Mouse (Mus musculus) liver, embryonic 16.5 days (tissue): ENCODE data around the gene Kcns3. TPM values are rescaled to one million over a fixed set of nuclear protein-coding genes. Genes with fewer than 3 reads are reported as not detected.

Source experiments
- ATAC-seq: fragments of 200-750 bp; cut with Nextera tagmentation; 2 replicates; pipeline ENCODE4 v1.8.0; 2017; ENCODE audit warnings: low read depth, mild to moderate bottlenecking, moderate number of reproducible peaks, moderate library complexity
- H3K27ac ChIP-seq: fragments of 300-500 bp; sonication (generic); 2 replicates; pipeline ENCODE4 v1.5.1; 2014; ENCODE audit warnings: mild to moderate bottlenecking, low read length
- H3K27me3 ChIP-seq: fragments of 300-500 bp; sonication (generic); 2 replicates; pipeline ENCODE4 v1.6.1; 2014; ENCODE audit warnings: low read depth, low read length, mixed read lengths; ENCODE audit not compliant: control insufficient read depth, insufficient read depth
- H3K36me3 ChIP-seq: fragments of 300-500 bp; sonication (generic); 2 replicates; pipeline ENCODE4 v1.6.1; 2014; ENCODE audit warnings: mild to moderate bottlenecking; ENCODE audit not compliant: control insufficient read depth, insufficient read depth
- H3K4me1 ChIP-seq: fragments of 300-500 bp; sonication (generic); 2 replicates; pipeline ENCODE4 v1.6.1; 2014; ENCODE audit warnings: low read depth, low read length, mixed read lengths; ENCODE audit not compliant: control insufficient read depth
- H3K4me2 ChIP-seq: fragments of 300-500 bp; sonication (generic); 2 replicates; pipeline ENCODE4 v1.6.1; 2014; ENCODE audit warnings: low read depth, low read length, mixed read lengths
- H3K4me3 ChIP-seq: fragments of 300-500 bp; sonication (generic); 2 replicates; pipeline ENCODE4 v1.5.1; 2014; ENCODE audit warnings: low read depth, mild to moderate bottlenecking, low read length
- H3K9ac ChIP-seq: fragments of 300-500 bp; sonication (generic); 2 replicates; pipeline ENCODE4 v1.6.1; 2014; ENCODE audit warnings: low read depth, low read length
- H3K9me3 ChIP-seq: fragments of 300-500 bp; sonication (generic); replicated peaks from 2 replicates; pipeline ENCODE4 v1.6.1; 2016; ENCODE audit warnings: low read length; ENCODE audit not compliant: control insufficient read depth
- WGBS: fragments of 180-500 bp; shearing (Covaris S2); extraction: QIAGEN DNeasy Blood & Tissue Kit; methylation state at CpG from one replicate; pipeline ENCODE4 v1.1.7; 2014; ENCODE audit not compliant: insufficient replicate concordance; 5-methylcytosine and 5-hydroxymethylcytosine counted together
- polyA plus RNA-seq: library from polyadenylated mRNA; unstranded; fragments of >200 nt; fragmentation: Nextera tagmentation; extraction: Ambion mirVana; gene quantifications from 2 replicates; pipeline ENCODE4 v1.2.1, GENCODE M21; 2015

Kcns3 gene
- polyA plus RNA-seq = 0.09 and 0.15 TPM in 2 replicates

- WGBS = 14% methylated on average over 15 of the region's 15 CpGs
- Histone ChIP-seq H3K27me3 (peaks cover 37% of the 10 kb centered on the region), H3K9me3 (no peaks in the 10 kb centered on the region), H3K36me3 (no peaks in the 10 kb centered on the region), H3K27ac (no peak within 1 kb of the TSS), H3K4me2 (peak within 1 kb of the TSS; percentile 54), H3K4me1 (no peaks in the 10 kb centered on the region), H3K4me3 (peak within 1 kb of the TSS; percentile 44), H3K9ac (no peak within 1 kb of the TSS)
- no peak for ATAC-seq
Measured at GRCm38 (mm10) chr12:11151015-11151414, at the start of gene Kcns3. Gene Kcns3, minus strand, starts transcription at chr12:11151056.

GRCm38 (mm10) chr12:11198551-11198950, 47.7 kb upstream of the Kcns3 start:
- ATAC-seq = no peak
- Histone ChIP-seq H3K27ac (no peak overlapping the region), H3K36me3 (no peaks in the 10 kb centered on the region), H3K4me2 (no peak overlapping the region), H3K27me3 (no peaks in the 10 kb centered on the region), H3K4me1 (no peaks in the 10 kb centered on the region), H3K9ac (no peak overlapping the region), H3K9me3 (no peaks in the 10 kb centered on the region), H3K4me3 (no peak overlapping the region)
- 65% methylated on average over 2 of the region's 2 CpGs for WGBS

GRCm38 (mm10) chr12:11198026-11198425, 47.2 kb upstream of the Kcns3 start:
- H3K9me3 ChIP-seq = no peaks in the 10 kb centered on the region
- H3K4me2 ChIP-seq = no peak overlapping the region
- no peaks in the 10 kb centered on the region for H3K36me3 ChIP-seq
- H3K27me3 ChIP-seq = no peaks in the 10 kb centered on the region
- no peak overlapping the region for H3K4me3 ChIP-seq
- WGBS = 27% methylated on average over 4 of the region's 4 CpGs
- ATAC-seq = no peak
- H3K27ac ChIP-seq = no peak overlapping the region
- no peaks in the 10 kb centered on the region for H3K4me1 ChIP-seq
- no peak overlapping the region for H3K9ac ChIP-seq

GRCm38 (mm10) chr12:11196830-11197229, 46.0 kb upstream of the Kcns3 start:
- ATAC-seq = no peak
- Histone ChIP-seq H3K4me3 (no peak overlapping the region), H3K27me3 (no peaks in the 10 kb centered on the region), H3K9ac (no peak overlapping the region), H3K36me3 (no peaks in the 10 kb centered on the region), H3K4me1 (no peaks in the 10 kb centered on the region), H3K27ac (no peak overlapping the region), H3K4me2 (no peak overlapping the region), H3K9me3 (no peaks in the 10 kb centered on the region)
- WGBS = 31% methylated on average over 5 of the region's 5 CpGs

GRCm38 (mm10) chr12:11196142-11196597, 45.3 kb upstream of the Kcns3 start:
- Histone ChIP-seq H3K4me2 (no peak overlapping the region), H3K4me3 (no peak overlapping the region), H3K27me3 (no peaks in the 10 kb centered on the region), H3K9ac (no peak overlapping the region), H3K4me1 (no peaks in the 10 kb centered on the region), H3K9me3 (no peaks in the 10 kb centered on the region), H3K36me3 (no peaks in the 10 kb centered on the region), H3K27ac (no peak overlapping the region)
- ATAC-seq = peak; percentile 35; the same call in 1 of the 2 replicates
- 6% methylated on average over 18 of the region's 19 CpGs for WGBS

- ATAC-seq = no peak
- H3K4me2 ChIP-seq = no peak overlapping the region
- H3K9me3 ChIP-seq = no peaks in the 10 kb centered on the region
- H3K27ac ChIP-seq = no peak overlapping the region
- WGBS = 64% methylated on average over 1 of the region's 1 CpGs
- no peak overlapping the region for H3K9ac ChIP-seq
- H3K4me3 ChIP-seq = no peak overlapping the region
- H3K36me3 ChIP-seq = no peaks in the 10 kb centered on the region
- H3K27me3 ChIP-seq = no peaks in the 10 kb centered on the region
- H3K4me1 ChIP-seq = no peaks in the 10 kb centered on the region
Measured at GRCm38 (mm10) chr12:11195031-11195430, 44.2 kb upstream of the Kcns3 start.

GRCm38 (mm10) chr12:11178486-11179154, 27.8 kb upstream of the Kcns3 start:
- WGBS = 15% methylated on average over 11 of the region's 11 CpGs
- H3K27ac ChIP-seq = no peak overlapping the region
- H3K9ac ChIP-seq = no peak overlapping the region
- H3K36me3 ChIP-seq = no peaks in the 10 kb centered on the region
- H3K4me2 ChIP-seq = no peak overlapping the region
- ATAC-seq = peak; percentile 54; the same call in 1 of the 2 replicates
- H3K4me1 ChIP-seq = no peaks in the 10 kb centered on the region
- no peaks in the 10 kb centered on the region for H3K27me3 ChIP-seq
- no peaks in the 10 kb centered on the region for H3K9me3 ChIP-seq
- H3K4me3 ChIP-seq = no peak overlapping the region

- Histone ChIP-seq H3K4me1 (no peaks in the 10 kb centered on the region), H3K27me3 (no peaks in the 10 kb centered on the region), H3K9me3 (no peaks in the 10 kb centered on the region), H3K4me2 (no peak overlapping the region), H3K9ac (no peak overlapping the region), H3K36me3 (no peaks in the 10 kb centered on the region), H3K4me3 (no peak overlapping the region), H3K27ac (no peak overlapping the region)
- no peak for ATAC-seq
- 9% methylated on average over 5 of the region's 5 CpGs for WGBS
Measured at GRCm38 (mm10) chr12:11177408-11178394, 26.8 kb upstream of the Kcns3 start.

GRCm38 (mm10) chr12:11158670-11159069, 7.8 kb upstream of the Kcns3 start:
- Histone ChIP-seq H3K4me2 (no peak overlapping the region), H3K36me3 (no peaks in the 10 kb centered on the region), H3K27ac (no peak overlapping the region), H3K27me3 (no peaks in the 10 kb centered on the region), H3K4me3 (no peak overlapping the region), H3K4me1 (no peaks in the 10 kb centered on the region), H3K9ac (no peak overlapping the region), H3K9me3 (no peaks in the 10 kb centered on the region)
- 58% methylated on average over 3 of the region's 3 CpGs for WGBS
- no peak for ATAC-seq
